Comparison of ENCODE assay signal across 15 mouse cellular contexts in the genomic region with DNA sequence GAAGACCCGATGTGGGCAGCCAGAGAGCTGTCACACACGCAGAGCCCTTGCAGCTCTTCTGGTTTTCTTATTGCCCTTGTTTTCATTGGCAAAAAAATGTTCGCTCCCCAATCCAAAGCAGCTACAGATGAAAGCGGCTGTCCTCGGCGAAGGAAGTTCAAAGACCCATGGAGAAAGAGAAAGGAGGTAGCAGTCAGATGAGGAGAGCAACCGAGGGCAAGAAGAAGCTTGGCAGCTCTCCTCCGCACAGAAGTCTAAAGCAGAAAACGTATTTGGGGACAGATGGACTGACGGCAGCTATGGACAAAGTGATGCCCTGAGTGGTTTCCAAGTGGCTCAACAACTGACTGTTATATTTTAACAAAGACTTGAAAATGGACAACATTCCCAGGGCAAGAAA. TPM values are rescaled to one million over a fixed set of nuclear protein-coding genes. Genes with fewer than 3 reads are reported as not detected.
A peak's percentile ranks its signal among the peaks of the same experiment; 100 is the strongest.
DNase-seq lines count a peak whose midpoint lies in the region; ATAC-seq lines count a peak whose summit lies in the region.
"Had no signal": no experiment of that assay in that cellular context is flagged by ENCODE, and none has a peak within 500 bp of the region (broad histone marks: within the 10 kb centered on the region; RNA-seq: fewer than 3 reads in every experiment).

No protein-coding gene starts in this region.

- peak overlapping the region; percentile 60 for H3K27ac ChIP-seq in hindbrain, embryonic 10.5 days
- no peak overlapping the region for H3K27ac ChIP-seq in hindbrain, embryonic 12.5 days
- H3K27ac ChIP-seq in forebrain, embryonic 15.5 days (replicated peaks), result peak overlapping the region; percentile 66
- H3K27ac ChIP-seq in intestine, embryonic 16.5 days (ENCODE audit: low read length), result no peak overlapping the region
- no peak overlapping the region for H3K27ac ChIP-seq in kidney, embryonic 15.5 days
- H3K27ac ChIP-seq: embryonic facial prominence, embryonic 10.5 days; kidney, postnatal 0 days; liver, embryonic 14.5 days; stomach, embryonic 15.5 days had no signal

- DNase-seq in hindbrain, embryonic 10.5 days (ENCODE audit: low spot score), result no peak
- DNase-seq in right cerebral cortex, adult 18-20 months, result peak; percentile 22
- DNase-seq in right cerebral cortex, postnatal 25 days, result no peak
- DNase-seq: lung, postnatal 14 days; thymus, postnatal 36 days had no signal

- H3K9ac ChIP-seq in hindbrain, embryonic 12.5 days, result no peak overlapping the region
- H3K9ac ChIP-seq in forebrain, embryonic 15.5 days (replicated peaks), result no peak overlapping the region
- H3K9ac ChIP-seq in intestine, embryonic 16.5 days (ENCODE audit: low read depth, low read length), result no peak overlapping the region
- H3K9ac ChIP-seq in kidney, embryonic 15.5 days, result no peak overlapping the region
- H3K9ac ChIP-seq: liver, embryonic 14.5 days; stomach, embryonic 15.5 days had no signal

- no peaks in the 10 kb centered on the region for H3K27me3 ChIP-seq in hindbrain, embryonic 10.5 days (ENCODE audit: insufficient read depth, poor library complexity, severe bottlenecking)
- no peaks in the 10 kb centered on the region for H3K27me3 ChIP-seq in hindbrain, embryonic 12.5 days
- H3K27me3 ChIP-seq in forebrain, embryonic 15.5 days, result no peaks in the 10 kb centered on the region
- H3K27me3 ChIP-seq in intestine, embryonic 16.5 days (replicated peaks; ENCODE audit: control insufficient read depth, insufficient read depth, low read length), result no peaks in the 10 kb centered on the region
- H3K27me3 ChIP-seq in kidney, embryonic 15.5 days, result no peaks in the 10 kb centered on the region
- H3K27me3 ChIP-seq: Patski; stomach, embryonic 15.5 days had no signal

- H3K9me3 ChIP-seq in hindbrain, embryonic 10.5 days, result no peaks in the 10 kb centered on the region
- no peaks in the 10 kb centered on the region for H3K9me3 ChIP-seq in hindbrain, embryonic 12.5 days (replicated peaks)
- no peaks in the 10 kb centered on the region for H3K9me3 ChIP-seq in forebrain, embryonic 15.5 days
- H3K9me3 ChIP-seq in intestine, embryonic 16.5 days (ENCODE audit: control insufficient read depth, low read length), result no peaks in the 10 kb centered on the region
- no peaks in the 10 kb centered on the region for H3K9me3 ChIP-seq in kidney, embryonic 15.5 days (replicated peaks)
- H3K9me3 ChIP-seq: embryonic facial prominence, embryonic 10.5 days; stomach, embryonic 15.5 days had no signal

- WGBS in hindbrain, embryonic 10.5 days, result 75% methylated on average over 10 of the region's 10 CpGs
- WGBS in hindbrain, embryonic 12.5 days, result 63% methylated on average over 10 of the region's 10 CpGs
- 16% methylated on average over 10 of the region's 10 CpGs for WGBS in forebrain, embryonic 15.5 days
- WGBS in intestine, embryonic 16.5 days, result 78% methylated on average over 10 of the region's 10 CpGs
- 64% methylated on average over 10 of the region's 10 CpGs for WGBS in kidney, embryonic 15.5 days

- H3K4me3 ChIP-seq in hindbrain, embryonic 10.5 days, result no peak overlapping the region
- no peak overlapping the region for H3K4me3 ChIP-seq in hindbrain, embryonic 12.5 days
- no peak overlapping the region for H3K4me3 ChIP-seq in forebrain, embryonic 15.5 days
- no peak overlapping the region for H3K4me3 ChIP-seq in intestine, embryonic 16.5 days (ENCODE audit: low read length)
- no peak overlapping the region for H3K4me3 ChIP-seq in kidney, embryonic 15.5 days (replicated peaks)
- H3K4me3 ChIP-seq: embryonic facial prominence, embryonic 10.5 days; stomach, embryonic 15.5 days had no signal

- no peak for ATAC-seq in hindbrain, embryonic 12.5 days (ENCODE audit: low FRiP score)
- no peak for ATAC-seq in forebrain, embryonic 15.5 days (replicated peaks)
- no peak for ATAC-seq in intestine, embryonic 16.5 days
- ATAC-seq in kidney, embryonic 15.5 days (replicated peaks; ENCODE audit: low FRiP score), result no peak
- ATAC-seq: inflammation-experienced regulatory T-cells, adult 6 months; Patski had no signal

- no peak overlapping the region for H3K4me2 ChIP-seq in hindbrain, embryonic 12.5 days (replicated peaks)
- no peak overlapping the region for H3K4me2 ChIP-seq in forebrain, embryonic 15.5 days (replicated peaks)
- no peak overlapping the region for H3K4me2 ChIP-seq in intestine, embryonic 16.5 days (ENCODE audit: low read depth, low read length)
- H3K4me2 ChIP-seq in kidney, embryonic 15.5 days, result no peak overlapping the region
- H3K4me2 ChIP-seq: stomach, embryonic 15.5 days had no signal

- no peaks in the 10 kb centered on the region for H3K36me3 ChIP-seq in hindbrain, embryonic 10.5 days
- H3K36me3 ChIP-seq in hindbrain, embryonic 12.5 days, result no peaks in the 10 kb centered on the region
- H3K36me3 ChIP-seq in forebrain, embryonic 15.5 days, result no peaks in the 10 kb centered on the region
- no peaks in the 10 kb centered on the region for H3K36me3 ChIP-seq in intestine, embryonic 16.5 days (ENCODE audit: control insufficient read depth, insufficient read depth, low read length)
- no peaks in the 10 kb centered on the region for H3K36me3 ChIP-seq in kidney, embryonic 15.5 days
- H3K36me3 ChIP-seq: embryonic facial prominence, embryonic 10.5 days; stomach, embryonic 15.5 days had no signal

- H3K4me1 ChIP-seq in hindbrain, embryonic 10.5 days (replicated peaks), result peaks cover 29% of the 10 kb centered on the region
- peaks cover 15% of the 10 kb centered on the region; the same call in 1 of the 2 replicates for H3K4me1 ChIP-seq in hindbrain, embryonic 12.5 days
- H3K4me1 ChIP-seq in forebrain, embryonic 15.5 days, result peaks cover 23% of the 10 kb centered on the region
- no peaks in the 10 kb centered on the region for H3K4me1 ChIP-seq in intestine, embryonic 16.5 days (ENCODE audit: control insufficient read depth, insufficient read depth, low read length)
- H3K4me1 ChIP-seq in kidney, embryonic 15.5 days, result no peaks in the 10 kb centered on the region
- H3K4me1 ChIP-seq: stomach, embryonic 15.5 days had no signal

RNA-seq across cellular contexts. Expression of a gene that starts 32.1 kb away (rescaled TPM):
- polyA plus RNA-seq in hindbrain, embryonic 10.5 days (2016; fragmentation: Nextera tagmentation; extraction: Ambion mirVana), result 27.4 and 30.3 TPM in 2 replicates
- polyA plus RNA-seq in hindbrain, embryonic 12.5 days (2016; fragmentation: Nextera tagmentation; extraction: Ambion mirVana), result 21.9 and 26.3 TPM in 2 replicates
- polyA plus RNA-seq in forebrain, embryonic 15.5 days (2015; fragmentation: Nextera tagmentation; extraction: Ambion mirVana), result 28.8 and 29.4 TPM in 2 replicates
- 24.3 and 28.8 TPM in 2 replicates for polyA plus RNA-seq in intestine, embryonic 16.5 days (2015; fragmentation: Nextera tagmentation; extraction: Ambion mirVana)
- polyA plus RNA-seq in kidney, embryonic 15.5 days (2015; fragmentation: Nextera tagmentation; extraction: Ambion mirVana), result 27.4 and 28.4 TPM in 2 replicates

Comparison
In these comparisons a context has a peak if more than half of its experiments do, and no peak if none do; other contexts are left out.
1. H3K27ac ChIP-seq: peak in hindbrain, embryonic 10.5 days (single experiment) and forebrain, embryonic 15.5 days (single experiment); none in hindbrain, embryonic 12.5 days (single experiment), intestine, embryonic 16.5 days (single experiment) and kidney, embryonic 15.5 days (single experiment).